Mouse (Mus musculus) hindbrain, embryonic 13.5 days (tissue): ENCODE data around the gene Nt5dc1. TPM values are rescaled to one million over a fixed set of nuclear protein-coding genes. Genes with fewer than 3 reads are reported as not detected.
A peak's percentile ranks its signal among the peaks of the same experiment; 100 is the strongest.

Experiments
- ATAC-seq: fragments of 200-750 bp; cut with Nextera tagmentation; 2 replicates; pipeline ENCODE4 v1.8.0; 2017; ENCODE audit warnings: moderate TSS enrichment; ENCODE audit not compliant: low FRiP score
- H3K27ac ChIP-seq: fragments of 300-500 bp; sonication (generic); 2 replicates; pipeline ENCODE4 v1.5.1; 2015; ENCODE audit warnings: inconsistent platforms, mild to moderate bottlenecking, moderate library complexity
- H3K27me3 ChIP-seq: fragments of 300-500 bp; sonication (generic); 2 replicates; pipeline ENCODE4 v1.6.1; 2015; ENCODE audit warnings: mild to moderate bottlenecking, inconsistent platforms
- H3K36me3 ChIP-seq: fragments of 300-500 bp; sonication (generic); 2 replicates; pipeline ENCODE4 v1.6.1; 2015; ENCODE audit warnings: mild to moderate bottlenecking, inconsistent platforms
- H3K4me1 ChIP-seq: fragments of 300-500 bp; sonication (generic); replicated peaks from 2 replicates; pipeline ENCODE4 v1.6.1; 2015; ENCODE audit warnings: inconsistent platforms
- H3K4me2 ChIP-seq: fragments of 300-500 bp; sonication (generic); 2 replicates; pipeline ENCODE4 v1.6.1; 2015; ENCODE audit warnings: inconsistent platforms, mild to moderate bottlenecking, moderate library complexity
- H3K4me3 ChIP-seq: fragments of 300-500 bp; sonication (generic); 2 replicates; pipeline ENCODE4 v1.5.1; 2015; ENCODE audit warnings: mild to moderate bottlenecking, inconsistent platforms
- H3K9ac ChIP-seq: fragments of 300-500 bp; sonication (generic); 2 replicates; pipeline ENCODE4 v1.6.1; 2015; ENCODE audit warnings: mild to moderate bottlenecking, inconsistent platforms
- H3K9me3 ChIP-seq: fragments of 300-500 bp; sonication (generic); 2 replicates; pipeline ENCODE4 v1.6.1; 2016; ENCODE audit warnings: inconsistent platforms
- WGBS: fragments of 180-500 bp; shearing (Covaris S2); methylation state at CpG from one replicate; pipeline ENCODE4 v1.1.7; 2015; 5-methylcytosine and 5-hydroxymethylcytosine counted together
- polyA plus RNA-seq: library from polyadenylated mRNA; unstranded; fragments of >200 nt; fragmentation: Nextera tagmentation; extraction: Ambion mirVana; gene quantifications from 2 replicates; pipeline ENCODE4 v1.2.1, GENCODE M21; 2015

Nt5dc1 gene
- polyA plus RNA-seq, 1 experiment from 2014 or later = 3.2 TPM

DNA sequence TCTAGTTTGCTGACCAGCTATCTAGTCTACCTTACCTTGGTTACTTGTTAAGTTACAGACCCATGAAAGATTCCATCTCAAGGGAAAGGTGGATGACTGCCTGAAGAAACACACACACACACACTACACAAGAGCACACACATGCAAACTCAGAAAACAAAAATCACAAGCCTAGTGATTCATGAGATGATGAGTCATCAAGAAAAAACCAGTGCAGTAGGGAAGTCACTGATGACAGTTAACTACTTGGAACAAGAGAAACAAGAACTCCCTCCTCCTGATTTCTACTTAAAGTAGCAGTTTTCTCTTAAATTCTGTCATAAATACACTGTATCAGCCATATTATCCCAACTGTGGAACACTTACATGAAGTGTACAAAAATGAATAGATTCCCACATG lies 111.3 kb downstream of the Nt5dc1 start:
- no peak for ATAC-seq
- Histone ChIP-seq H3K4me1 (peaks cover 12% of the 10 kb centered on the region), H3K9ac (no peak overlapping the region), H3K9me3 (no peaks in the 10 kb centered on the region), H3K36me3 (peaks cover 11% of the 10 kb centered on the region), H3K4me2 (no peak overlapping the region), H3K27me3 (no peaks in the 10 kb centered on the region), H3K4me3 (no peak overlapping the region), H3K27ac (no peak overlapping the region)

DNA sequence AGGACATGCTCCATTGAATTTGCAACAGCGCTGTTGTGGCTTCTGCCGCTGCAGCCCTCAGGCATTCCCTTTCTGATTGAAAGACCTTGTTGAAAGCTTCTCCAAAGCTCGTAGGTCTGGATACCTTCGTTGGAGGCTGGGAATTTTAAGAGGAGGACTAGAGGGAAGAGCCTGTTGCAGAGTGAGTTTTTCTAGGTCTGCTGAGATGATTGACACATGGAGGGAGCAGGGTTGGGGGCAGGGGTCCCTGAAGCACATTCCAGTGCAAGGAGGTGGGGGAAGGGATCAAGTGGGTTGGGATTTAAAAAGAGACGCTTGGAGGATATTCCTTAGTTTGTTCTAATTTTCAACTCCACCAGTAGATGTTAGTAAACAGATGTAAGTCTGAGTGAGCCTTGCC lies 118.0 kb downstream of the Nt5dc1 start:
- no peak for ATAC-seq
- peak overlapping the region; percentile 83 for H3K4me3 ChIP-seq
- peaks cover 53% of the 10 kb centered on the region for H3K4me1 ChIP-seq
- H3K27me3 ChIP-seq = no peaks in the 10 kb centered on the region
- H3K9me3 ChIP-seq = no peaks in the 10 kb centered on the region
- peak overlapping the region; percentile 96 for H3K9ac ChIP-seq
- peak overlapping the region; percentile 58 for H3K27ac ChIP-seq
- H3K4me2 ChIP-seq = peak overlapping the region; percentile 97
- 9% methylated on average over 5 of the region's 5 CpGs for WGBS
- H3K36me3 ChIP-seq = peaks cover 11% of the 10 kb centered on the region

DNA sequence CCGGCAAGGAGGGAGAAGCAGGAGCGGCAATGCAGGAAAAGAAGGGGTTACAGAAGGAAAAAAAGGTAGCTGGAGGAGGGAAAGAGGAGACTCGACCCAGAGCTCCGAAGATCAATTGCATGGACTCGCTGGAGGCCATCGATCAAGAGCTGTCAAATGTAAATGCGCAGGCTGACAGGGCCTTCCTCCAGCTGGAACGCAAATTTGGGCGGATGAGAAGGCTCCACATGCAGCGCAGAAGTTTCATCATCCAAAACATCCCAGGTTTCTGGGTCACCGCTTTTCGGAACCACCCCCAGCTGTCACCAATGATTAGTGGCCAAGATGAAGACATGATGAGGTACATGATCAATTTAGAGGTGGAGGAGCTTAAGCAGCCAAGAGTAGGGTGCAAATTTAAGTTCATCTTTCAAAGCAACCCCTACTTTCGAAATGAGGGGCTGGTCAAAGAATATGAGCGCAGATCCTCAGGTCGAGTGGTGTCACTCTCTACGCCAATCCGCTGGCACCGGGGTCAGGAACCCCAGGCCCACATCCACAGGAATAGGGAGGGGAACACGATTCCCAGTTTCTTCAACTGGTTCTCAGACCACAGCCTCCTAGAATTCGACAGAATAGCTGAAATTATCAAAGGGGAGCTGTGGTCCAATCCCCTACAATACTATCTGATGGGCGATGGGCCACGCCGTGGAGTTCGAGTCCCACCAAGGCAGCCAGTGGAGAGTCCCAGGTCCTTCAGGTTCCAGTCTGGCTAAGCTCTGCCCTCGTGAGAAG lies 120.2 kb downstream of the Nt5dc1 start:
- WGBS = 41% methylated on average over 25 of the region's 25 CpGs
- Histone ChIP-seq H3K27ac (peak overlapping the region; percentile 99), H3K4me1 (peaks cover 51% of the 10 kb centered on the region), H3K27me3 (no peaks in the 10 kb centered on the region), H3K36me3 (peaks cover 10% of the 10 kb centered on the region), H3K4me2 (peak overlapping the region; percentile 97), H3K4me3 (peak overlapping the region; percentile 83), H3K9ac (peak overlapping the region; percentile 96), H3K9me3 (no peaks in the 10 kb centered on the region)
- peak; percentile 15; the same call in 1 of the 2 replicates for ATAC-seq

DNA sequence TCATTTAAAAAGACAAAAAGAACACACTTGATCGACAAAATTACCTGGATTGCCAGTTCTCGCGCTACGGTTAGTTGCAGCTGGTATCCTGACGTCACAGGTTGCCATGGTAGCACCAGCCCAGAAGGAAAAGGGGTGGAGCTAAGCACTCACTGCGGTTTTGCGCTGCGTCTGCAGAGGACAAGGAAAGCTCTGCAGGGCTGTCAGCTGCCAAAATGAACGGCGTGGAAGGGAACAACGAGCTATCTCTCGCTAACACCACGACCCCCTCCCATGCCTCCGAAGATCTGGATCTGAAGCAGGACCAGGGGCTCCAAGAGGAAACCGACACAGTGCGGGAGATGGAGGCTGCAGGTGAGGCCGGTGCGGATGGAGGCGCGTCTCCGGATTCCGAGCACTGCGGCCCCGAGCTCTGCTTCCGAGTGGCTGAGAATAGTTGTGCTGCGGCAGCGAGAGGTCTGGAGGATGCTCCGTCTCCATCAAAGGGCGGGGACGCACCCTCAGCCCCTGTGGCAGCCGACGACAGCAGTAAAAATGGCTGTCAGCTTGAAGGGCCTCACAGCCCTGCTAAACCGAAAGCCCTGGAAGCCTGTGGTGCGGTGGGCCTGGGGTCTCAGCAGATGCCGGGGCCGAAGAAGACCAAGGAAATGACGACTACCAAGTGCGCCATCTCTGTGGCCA lies 120.9 kb downstream of the Nt5dc1 start, which contains the start of gene Tspyl4:
Gene Tspyl4, plus strand, starts transcription at position 144 of the 681 bp plus-strand sequence.
- whole genome bisulfite sequencing = under 1% methylated on average over 38 of the region's 38 CpGs

DNA sequence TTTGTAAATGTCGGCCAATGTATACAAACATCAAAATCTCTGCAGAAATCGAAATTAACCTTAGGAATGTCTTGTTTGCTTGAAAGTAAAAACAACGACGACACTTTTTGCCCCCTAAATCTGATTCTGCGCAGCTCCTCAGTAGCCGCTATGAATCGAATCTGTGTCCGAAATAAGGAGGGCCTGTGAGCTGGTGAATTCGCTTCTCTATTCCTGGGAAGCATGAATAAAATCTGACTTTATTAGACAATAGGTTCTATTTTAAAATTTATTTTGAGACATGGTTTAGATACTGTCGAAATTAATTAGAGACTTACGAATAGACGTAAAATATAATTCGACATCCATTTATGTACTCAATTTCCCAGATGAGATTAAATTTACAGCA lies 121.4 kb downstream of the Nt5dc1 start:
- H3K27ac ChIP-seq = peak overlapping the region; percentile 90
- WGBS = 4% methylated on average over 13 of the region's 13 CpGs
- ATAC-seq = peak; percentile 32
- H3K27me3 ChIP-seq = no peaks in the 10 kb centered on the region
- no peaks in the 10 kb centered on the region for H3K9me3 ChIP-seq
- no peaks in the 10 kb centered on the region for H3K36me3 ChIP-seq
- peaks cover 40% of the 10 kb centered on the region for H3K4me1 ChIP-seq
- peak overlapping the region; percentile 83 for H3K4me3 ChIP-seq
- peak overlapping the region; percentile 77 for H3K9ac ChIP-seq
- H3K4me2 ChIP-seq = peak overlapping the region; percentile 97

More for the DNA sequence above, 120.9 kb downstream of the Nt5dc1 start, which contains the start of gene Tspyl4:
- Histone ChIP-seq H3K27ac (peak within 1 kb of the TSS; percentile 99), H3K4me3 (peak within 1 kb of the TSS; percentile 83), H3K36me3 (peaks cover 4% of the 10 kb centered on the region), H3K4me1 (peaks cover 44% of the 10 kb centered on the region), H3K27me3 (no peaks in the 10 kb centered on the region), H3K9me3 (no peaks in the 10 kb centered on the region), H3K9ac (peak within 1 kb of the TSS; percentile 96), H3K4me2 (peak within 1 kb of the TSS; percentile 97)
- ATAC-seq = peak; percentile 98

DNA sequence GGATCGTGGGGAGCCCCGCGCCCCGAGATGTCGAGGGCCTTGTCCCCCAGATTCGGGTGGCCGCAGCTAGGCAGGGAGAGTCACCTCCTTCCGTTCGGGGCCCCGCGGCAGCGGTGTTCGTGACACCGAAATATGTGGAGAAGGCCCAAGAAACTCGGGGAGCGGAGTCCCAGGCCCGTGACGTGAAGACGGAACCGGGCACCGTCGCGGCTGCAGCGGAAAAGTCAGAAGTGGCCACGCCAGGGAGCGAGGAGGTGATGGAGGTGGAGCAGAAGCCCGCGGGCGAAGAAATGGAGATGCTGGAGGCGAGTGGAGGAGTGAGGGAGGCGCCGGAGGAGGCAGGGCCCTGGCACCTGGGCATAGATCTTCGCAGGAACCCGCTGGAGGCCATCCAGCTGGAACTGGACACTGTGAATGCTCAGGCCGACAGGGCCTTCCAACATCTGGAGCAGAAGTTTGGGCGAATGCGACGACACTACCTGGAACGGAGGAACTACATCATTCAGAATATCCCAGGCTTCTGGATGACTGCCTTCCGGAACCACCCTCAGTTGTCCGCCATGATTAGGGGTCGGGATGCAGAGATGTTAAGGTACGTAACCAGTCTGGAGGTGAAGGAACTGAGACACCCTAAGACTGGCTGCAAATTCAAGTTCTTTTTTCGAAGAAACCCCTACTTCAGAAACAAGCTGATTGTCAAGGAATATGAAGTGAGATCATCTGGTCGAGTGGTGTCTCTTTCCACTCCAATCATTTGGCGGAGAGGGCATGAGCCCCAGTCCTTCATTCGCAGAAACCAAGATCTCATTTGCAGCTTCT lies 135.7 kb downstream of the Nt5dc1 start:
- no peaks in the 10 kb centered on the region for H3K27me3 ChIP-seq
- peak; percentile 41 for ATAC-seq

DNA sequence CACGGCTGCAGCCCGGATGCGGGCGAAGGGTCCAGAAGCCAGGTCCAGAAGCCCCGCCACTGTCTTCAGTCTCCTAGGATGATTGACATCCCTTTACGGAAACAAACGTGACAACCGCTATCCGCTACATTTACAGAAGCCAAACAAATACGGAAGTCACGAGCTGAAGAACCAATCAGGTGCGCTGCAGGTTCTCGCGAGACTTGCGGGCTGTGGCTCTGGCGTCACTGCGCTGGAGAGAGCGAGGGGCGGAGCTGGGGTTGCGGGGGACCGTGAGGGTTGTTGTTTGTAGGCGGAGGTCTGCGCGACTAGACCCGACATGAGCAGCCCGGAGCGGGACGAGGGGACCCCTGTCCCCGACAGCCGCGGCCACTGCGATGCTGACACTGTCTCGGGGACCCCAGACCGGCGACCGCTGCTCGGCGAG lies 136.4 kb downstream of the Nt5dc1 start, which contains the start of gene Tspyl1:
Gene Tspyl1, plus strand, starts transcription at position 229 of the 427 bp plus-strand sequence.
- Histone ChIP-seq H3K9ac (peak within 1 kb of the TSS; percentile 97), H3K27ac (peak within 1 kb of the TSS; percentile 93), H3K4me1 (peaks cover 20% of the 10 kb centered on the region), H3K9me3 (no peaks in the 10 kb centered on the region), H3K36me3 (peaks cover 4% of the 10 kb centered on the region), H3K4me3 (peak within 1 kb of the TSS; percentile 95), H3K27me3 (no peaks in the 10 kb centered on the region), H3K4me2 (peak within 1 kb of the TSS; percentile 77)
- WGBS = under 1% methylated on average over 38 of the region's 38 CpGs
- ATAC-seq = peak; percentile 98

More for the DNA sequence above, 135.7 kb downstream of the Nt5dc1 start:
- Histone ChIP-seq H3K4me2 (peak overlapping the region; percentile 77), H3K9me3 (no peaks in the 10 kb centered on the region), H3K36me3 (peaks cover 10% of the 10 kb centered on the region), H3K27ac (peak overlapping the region; percentile 93), H3K4me1 (peaks cover 20% of the 10 kb centered on the region), H3K4me3 (peak overlapping the region; percentile 95), H3K9ac (peak overlapping the region; percentile 97)
- WGBS = 5% methylated on average over 47 of the region's 47 CpGs

DNA sequence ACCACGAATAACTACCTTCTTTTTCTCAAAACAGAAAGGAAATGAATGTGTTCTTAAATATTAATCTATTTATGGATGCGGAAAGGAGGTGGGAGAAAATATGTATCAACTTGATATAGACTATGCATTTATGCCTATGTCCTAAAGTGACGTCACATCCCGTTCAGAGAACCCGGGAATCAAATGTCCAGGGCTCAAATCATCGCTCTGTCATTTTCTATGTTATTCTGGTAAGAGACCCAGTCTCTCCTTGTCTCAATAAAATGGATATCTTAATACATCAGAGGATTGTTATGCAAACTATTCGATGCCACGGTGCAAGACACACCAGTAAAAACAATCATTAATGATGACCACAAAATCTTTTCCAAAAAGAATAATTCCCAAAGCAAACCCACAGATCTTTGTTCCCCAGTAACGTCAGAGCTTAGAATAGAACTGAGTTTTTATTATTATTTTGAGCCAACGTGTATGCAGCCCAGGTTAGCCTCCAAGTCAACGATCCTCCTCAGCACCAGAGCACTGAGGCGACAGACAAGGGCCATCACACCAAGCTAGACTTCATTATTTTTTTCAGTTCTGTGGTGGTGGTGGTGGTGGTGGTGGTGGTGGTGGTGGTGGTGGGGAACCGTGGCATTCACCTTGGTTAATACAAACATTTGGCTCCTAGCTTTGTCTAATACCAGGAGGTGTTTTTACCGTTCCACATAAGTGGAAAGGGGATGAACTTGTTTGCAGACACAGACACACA lies 137.0 kb downstream of the Nt5dc1 start:
- no peaks in the 10 kb centered on the region for H3K9me3 ChIP-seq
- H3K4me2 ChIP-seq = peak overlapping the region; percentile 73
- peak; percentile 52; the same call in 1 of the 2 replicates for ATAC-seq
- peak overlapping the region; percentile 97 for H3K9ac ChIP-seq
- peak overlapping the region; percentile 93 for H3K27ac ChIP-seq
- H3K4me3 ChIP-seq = peak overlapping the region; percentile 95
- H3K36me3 ChIP-seq = peaks cover 3% of the 10 kb centered on the region; the same call in 1 of the 2 replicates
- WGBS = 20% methylated on average over 14 of the region's 14 CpGs
- H3K27me3 ChIP-seq = no peaks in the 10 kb centered on the region
- peaks cover 20% of the 10 kb centered on the region for H3K4me1 ChIP-seq

DNA sequence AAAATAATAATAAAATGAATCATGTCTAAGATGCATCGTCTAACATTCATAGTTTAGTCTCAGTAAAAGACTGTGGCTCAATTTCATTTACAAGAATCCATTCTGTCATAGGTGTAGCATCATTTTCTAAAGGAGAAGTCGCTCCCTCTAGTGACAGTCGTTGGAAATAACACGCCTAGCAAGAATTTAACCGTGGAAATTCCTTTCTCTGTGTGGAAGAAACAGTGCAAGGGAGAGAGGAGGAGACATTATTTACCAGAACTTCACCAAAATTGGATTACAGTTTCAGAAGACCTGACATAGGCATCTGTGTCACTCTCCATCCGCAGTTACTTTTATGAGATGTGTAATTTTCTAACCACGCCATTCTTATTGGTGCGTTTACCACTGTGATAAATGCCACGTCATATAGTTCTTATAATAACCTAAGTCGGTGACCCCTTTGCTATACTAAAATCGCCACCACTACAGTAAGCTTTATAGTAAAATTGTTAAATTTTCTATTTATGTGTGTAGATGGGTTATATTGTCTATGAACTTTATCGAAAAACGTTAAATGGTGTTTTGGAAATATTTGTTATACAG lies 137.7 kb downstream of the Nt5dc1 start:
- peak overlapping the region; percentile 43; the same call in 1 of the 2 replicates for H3K9ac ChIP-seq
- H3K4me3 ChIP-seq = peak overlapping the region; percentile 29
- no peaks in the 10 kb centered on the region for H3K27me3 ChIP-seq
- H3K36me3 ChIP-seq = no peaks in the 10 kb centered on the region
- peak overlapping the region; percentile 73 for H3K4me2 ChIP-seq
- H3K4me1 ChIP-seq = peaks cover 20% of the 10 kb centered on the region
- H3K9me3 ChIP-seq = no peaks in the 10 kb centered on the region
- 28% methylated on average over 13 of the region's 13 CpGs for WGBS
- peak; percentile 11; the same call in 1 of the 2 replicates for ATAC-seq
- H3K27ac ChIP-seq = peak overlapping the region; percentile 60

DNA sequence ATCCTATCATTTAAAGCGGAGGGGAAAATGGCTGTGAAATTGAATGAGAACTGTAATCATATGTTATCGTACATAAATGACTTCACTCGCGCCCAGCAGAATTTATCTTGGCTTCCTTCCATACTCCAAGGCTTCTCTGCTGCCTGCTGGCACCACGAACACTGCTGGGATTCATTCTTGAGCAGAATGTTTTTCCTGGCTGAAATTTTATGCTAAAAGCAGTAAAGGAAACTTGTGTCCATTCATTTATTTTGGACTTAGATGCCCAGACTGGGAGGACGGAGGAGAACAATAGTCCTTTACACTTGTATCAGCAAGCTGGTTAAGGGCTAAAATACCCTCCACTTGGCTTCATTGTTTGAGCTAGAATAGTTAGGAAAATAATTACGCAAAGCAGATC lies 146.7 kb downstream of the Nt5dc1 start:
- Histone ChIP-seq H3K9me3 (no peaks in the 10 kb centered on the region), H3K9ac (no peak overlapping the region), H3K36me3 (no peaks in the 10 kb centered on the region), H3K4me2 (no peak overlapping the region), H3K4me3 (no peak overlapping the region), H3K27me3 (no peaks in the 10 kb centered on the region), H3K4me1 (0 out of 2 replicates have a peak, but pooled peaks cover 3% of the 10 kb centered on the region), H3K27ac (no peak overlapping the region)
- WGBS = 54% methylated on average over 7 of the region's 7 CpGs
- ATAC-seq = no peak
